Mouse (Mus musculus) kidney, postnatal 0 days (tissue): ENCODE measurements around the gene Igf1. TPM values are rescaled to one million over a fixed set of nuclear protein-coding genes. Genes with fewer than 3 reads are reported as not detected.

ENCODE experiments used
- ATAC-seq: fragments of 200-750 bp; cut with Nextera tagmentation; replicated peaks from 2 replicates; pipeline ENCODE4 v1.8.0; 2017; ENCODE audit warnings: low read depth, moderate number of reproducible peaks, moderate TSS enrichment, moderate library complexity; ENCODE audit not compliant: low FRiP score
- DNase-seq: peaks from one replicate; pipeline ENCODE4 v3.0.0-alpha.2; 2016; ENCODE audit warnings: low spot score
- H3K27ac ChIP-seq: fragments of 300-500 bp; sonication (generic); 2 replicates; pipeline ENCODE4 v1.5.1; 2014; ENCODE audit warnings: mild to moderate bottlenecking
- H3K27me3 ChIP-seq: fragments of 300-500 bp; sonication (generic); 2 replicates; pipeline ENCODE4 v1.6.1; 2014; ENCODE audit warnings: low read length, mixed read lengths; ENCODE audit not compliant: insufficient read depth
- H3K36me3 ChIP-seq: fragments of 300-500 bp; sonication (generic); 2 replicates; pipeline ENCODE4 v1.6.1; 2014; ENCODE audit warnings: low read length, mixed read lengths; ENCODE audit not compliant: insufficient read depth
- H3K4me1 ChIP-seq: fragments of 300-500 bp; sonication (generic); replicated peaks from 2 replicates; pipeline ENCODE4 v1.6.1; 2014; ENCODE audit warnings: antibody characterized with exemption, low read length, mixed read lengths; ENCODE audit not compliant: insufficient read depth
- H3K4me2 ChIP-seq: fragments of 300-500 bp; sonication (generic); 2 replicates; pipeline ENCODE4 v1.6.1; 2014; ENCODE audit warnings: mild to moderate bottlenecking, low read length, moderate library complexity, mixed read lengths
- H3K4me3 ChIP-seq: fragments of 300-500 bp; sonication (generic); replicated peaks from 2 replicates; pipeline ENCODE4 v1.5.1; 2014; ENCODE audit warnings: low read depth, low read length
- H3K9ac ChIP-seq: fragments of 300-500 bp; sonication (generic); 2 replicates; pipeline ENCODE4 v1.6.1; 2014; ENCODE audit warnings: low read depth, low read length
- H3K9me3 ChIP-seq: fragments of 300-500 bp; sonication (generic); replicated peaks from 2 replicates; pipeline ENCODE4 v1.6.1; 2016; ENCODE audit warnings: low read length, inconsistent platforms, mixed read lengths
- CTCF ChIP-seq: IDR thresholded peaks from 2 replicates; pipeline ENCODE4 v1.5.1; 2016; ENCODE audit warnings: antibody characterized with exemption, low read depth, mild to moderate bottlenecking, moderate library complexity
- WGBS: fragments of 180-500 bp; shearing (Covaris S2); extraction: QIAGEN DNeasy Blood & Tissue Kit; methylation state at CpG from one replicate; pipeline ENCODE4 v1.1.7; 2014; 5-methylcytosine and 5-hydroxymethylcytosine counted together
- polyA plus RNA-seq: library from polyadenylated mRNA; unstranded; fragments of >200 nt; fragmentation: Nextera tagmentation; extraction: Ambion mirVana; gene quantifications from 2 replicates; pipeline ENCODE4 v1.2.1, GENCODE M21; 2015

Igf1 gene
- 23.1 and 24.0 TPM in 2 replicates for polyA plus RNA-seq

DNA sequence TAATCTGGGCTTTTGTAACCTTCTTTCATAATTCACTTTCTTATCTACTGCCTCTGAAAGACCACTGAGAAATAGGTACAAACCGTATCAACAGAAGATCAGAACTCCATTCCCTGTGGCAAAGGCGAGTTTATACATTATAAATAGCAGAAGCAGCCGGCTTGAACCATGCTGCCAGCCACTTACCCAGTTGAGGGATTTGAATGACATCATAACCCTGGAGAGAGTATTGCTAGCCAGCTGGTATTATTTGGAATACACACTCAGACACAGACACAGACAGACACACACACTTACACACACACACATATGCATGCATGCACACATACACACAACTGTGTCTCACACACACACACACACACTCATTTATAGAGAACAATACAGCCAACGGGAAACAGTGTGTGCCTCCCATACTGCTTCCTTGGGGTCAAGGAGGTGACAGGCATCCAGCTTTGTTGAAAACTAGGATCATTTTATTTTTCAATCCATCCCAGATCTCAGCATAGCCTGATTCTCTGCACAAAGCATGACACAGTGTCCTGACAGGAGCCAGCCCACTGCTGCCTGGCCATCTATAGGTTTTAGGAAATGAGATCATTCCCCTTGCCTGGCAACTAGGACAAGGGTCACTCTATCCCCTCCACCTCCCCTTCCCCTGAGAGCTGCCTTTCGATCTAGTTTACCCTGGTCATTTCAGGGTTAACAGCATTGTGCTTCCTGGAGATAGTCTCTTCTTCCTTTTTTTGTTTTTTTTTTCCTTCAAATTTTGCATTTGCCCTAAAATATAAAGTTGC lies at the start of gene Igf1:
Igf1 (plus strand) TSS at position 253 of the 794 bp plus-strand sequence.
- 37% methylated on average over 5 of the region's 5 CpGs for WGBS

DNA sequence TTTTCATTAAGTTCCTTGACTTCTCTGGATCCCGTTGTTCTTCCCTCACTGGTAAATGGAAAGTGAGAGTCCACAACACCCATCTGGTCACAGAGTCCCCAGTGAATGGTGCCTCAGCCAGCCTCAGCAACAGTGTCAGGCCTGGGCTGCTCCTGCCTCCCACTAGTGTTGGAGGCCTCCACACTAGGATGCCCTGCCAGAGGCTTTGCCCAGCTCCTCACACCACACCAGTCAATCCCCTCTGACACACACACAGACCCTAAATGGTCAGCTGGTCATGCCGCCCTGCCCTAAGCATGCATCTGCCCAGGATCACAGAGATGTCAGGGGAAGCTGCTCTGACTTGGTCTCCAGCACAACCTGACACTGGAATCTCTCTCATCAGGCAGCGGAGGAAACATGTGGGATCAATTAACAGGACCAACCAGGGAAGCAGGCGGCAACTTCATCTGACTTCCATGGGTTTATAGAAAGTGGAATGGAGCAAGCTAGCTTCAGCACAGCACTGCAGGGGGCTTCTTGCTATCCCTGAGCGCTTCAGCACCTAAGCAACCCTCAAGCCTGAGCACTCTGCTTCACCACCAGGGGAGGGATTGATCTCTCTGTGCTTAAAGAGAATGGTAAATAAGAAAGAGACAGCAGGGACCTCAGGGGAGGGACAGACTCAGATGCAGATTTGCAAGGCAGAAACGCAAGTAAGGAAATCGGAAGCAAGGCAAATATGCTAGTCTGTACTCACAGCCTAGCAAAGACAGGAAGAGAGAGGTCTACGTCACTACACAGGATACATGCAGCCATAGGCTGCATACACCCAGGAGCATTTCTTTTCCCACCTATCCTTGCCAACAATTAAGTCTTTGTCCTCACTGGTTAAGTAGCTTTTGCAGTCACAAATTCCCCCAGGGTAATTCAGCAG lies 45.6 kb upstream of the Igf1 start:
- DNase-seq (peak; percentile 34), ATAC-seq (no peak)
- no peaks in the 10 kb centered on the region for H3K36me3 ChIP-seq
- no peaks in the 10 kb centered on the region for H3K27me3 ChIP-seq
- H3K4me3 ChIP-seq: no peak overlapping the region
- WGBS: 33% methylated on average over 8 of the region's 8 CpGs
- peak; percentile 14; the same call in 1 of the 2 replicates for TF ChIP-seq CTCF
- H3K27ac ChIP-seq: no peak overlapping the region
- no peak overlapping the region for H3K9ac ChIP-seq
- no peaks in the 10 kb centered on the region for H3K9me3 ChIP-seq
- H3K4me2 ChIP-seq: peak overlapping the region; percentile 28
- no peaks in the 10 kb centered on the region for H3K4me1 ChIP-seq

More for the DNA sequence above, at the start of gene Igf1:
- Histone ChIP-seq H3K27me3 (no peaks in the 10 kb centered on the region), H3K4me2 (peak within 1 kb of the TSS; percentile 73), H3K36me3 (no peaks in the 10 kb centered on the region), H3K4me3 (peak within 1 kb of the TSS; percentile 44; the same call in 1 of the 2 replicates), H3K9me3 (no peaks in the 10 kb centered on the region), H3K4me1 (peaks cover 8% of the 10 kb centered on the region), H3K9ac (no peak within 1 kb of the TSS), H3K27ac (no peak within 1 kb of the TSS)
- no peak for TF ChIP-seq CTCF
- no peak for DNase-seq
- no peak for ATAC-seq

DNA sequence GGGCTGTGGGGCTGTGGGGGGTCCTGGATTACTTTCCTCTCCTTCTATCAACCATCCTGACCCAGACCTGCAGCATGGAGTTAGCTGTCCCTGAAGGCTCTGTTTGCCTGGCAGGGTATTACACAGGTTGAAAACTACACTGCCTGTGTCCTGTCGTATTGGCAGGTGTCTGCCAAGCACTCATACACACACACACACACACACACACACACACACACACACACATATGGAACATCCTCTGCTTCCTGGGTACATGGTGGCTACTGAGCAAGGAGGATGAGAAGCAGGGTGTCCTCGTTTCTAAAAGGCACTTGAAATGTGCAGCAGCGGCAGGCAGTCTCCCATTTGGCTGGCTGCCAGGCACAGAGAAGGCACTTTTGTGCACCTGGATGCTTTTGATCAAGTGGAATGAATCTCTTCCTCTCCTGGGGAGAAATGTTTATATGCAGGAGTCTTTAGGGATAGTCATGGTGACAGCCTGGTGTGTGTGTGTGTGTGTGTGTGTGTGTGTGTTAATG lies 44.9 kb upstream of the Igf1 start:
- no peaks in the 10 kb centered on the region for H3K9me3 ChIP-seq
- no peak for TF ChIP-seq CTCF
- H3K9ac ChIP-seq: no peak overlapping the region
- H3K27ac ChIP-seq: no peak overlapping the region
- H3K4me2 ChIP-seq: peak overlapping the region; percentile 28; the same call in 1 of the 2 replicates
- ATAC-seq (no peak), DNase-seq (no peak)
- no peaks in the 10 kb centered on the region for H3K4me1 ChIP-seq
- H3K36me3 ChIP-seq: no peaks in the 10 kb centered on the region
- no peak overlapping the region for H3K4me3 ChIP-seq
- 32% methylated on average over 3 of the region's 3 CpGs for WGBS
- no peaks in the 10 kb centered on the region for H3K27me3 ChIP-seq

DNA sequence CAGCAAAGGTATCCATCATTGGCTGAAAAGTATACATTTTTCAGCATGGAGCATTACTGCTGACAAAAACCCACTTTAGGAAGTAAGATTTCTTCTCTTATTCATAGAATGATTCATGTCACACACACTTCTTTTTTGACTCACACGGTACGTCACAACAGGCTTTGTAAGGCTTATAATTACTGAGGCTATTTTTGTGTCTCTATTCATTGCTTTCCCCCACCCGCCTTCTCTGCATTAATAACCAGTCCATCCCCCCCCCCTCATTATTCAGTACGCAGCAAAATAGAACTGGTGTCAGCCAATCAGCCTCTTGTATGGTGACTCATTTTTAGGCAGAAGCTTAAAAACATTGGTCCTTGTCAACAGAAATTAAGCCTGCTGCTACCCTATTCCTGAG lies 41.2 kb upstream of the Igf1 start:
- 84% methylated on average over 4 of the region's 4 CpGs for WGBS
- no peaks in the 10 kb centered on the region for H3K27me3 ChIP-seq
- H3K36me3 ChIP-seq: no peaks in the 10 kb centered on the region
- ATAC-seq (no peak), DNase-seq (no peak)
- H3K4me3 ChIP-seq: no peak overlapping the region
- no peak overlapping the region for H3K9ac ChIP-seq
- H3K27ac ChIP-seq: no peak overlapping the region
- H3K4me1 ChIP-seq: no peaks in the 10 kb centered on the region
- H3K4me2 ChIP-seq: no peak overlapping the region
- TF ChIP-seq CTCF: no peak
- H3K9me3 ChIP-seq: no peaks in the 10 kb centered on the region

DNA sequence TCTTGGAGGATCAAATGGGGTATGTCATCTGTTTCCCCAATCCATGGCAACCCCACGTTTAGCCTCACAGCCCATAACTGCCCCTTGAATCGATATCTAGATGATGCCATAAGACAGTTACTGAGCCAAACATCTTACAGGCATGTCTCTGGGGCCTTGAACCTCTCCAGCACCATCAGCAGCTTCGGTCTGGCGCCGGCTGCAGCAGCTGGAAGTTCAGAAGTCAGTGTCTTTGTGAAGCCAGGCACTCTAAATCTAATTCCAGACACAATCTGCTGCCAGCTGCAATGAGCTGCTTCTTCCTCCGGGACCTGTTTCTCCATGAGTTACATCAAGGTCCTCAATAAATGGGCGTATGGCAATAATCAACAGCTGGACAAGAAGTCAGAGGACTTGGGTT lies 40.3 kb upstream of the Igf1 start:
- no peak for ATAC-seq

DNA sequence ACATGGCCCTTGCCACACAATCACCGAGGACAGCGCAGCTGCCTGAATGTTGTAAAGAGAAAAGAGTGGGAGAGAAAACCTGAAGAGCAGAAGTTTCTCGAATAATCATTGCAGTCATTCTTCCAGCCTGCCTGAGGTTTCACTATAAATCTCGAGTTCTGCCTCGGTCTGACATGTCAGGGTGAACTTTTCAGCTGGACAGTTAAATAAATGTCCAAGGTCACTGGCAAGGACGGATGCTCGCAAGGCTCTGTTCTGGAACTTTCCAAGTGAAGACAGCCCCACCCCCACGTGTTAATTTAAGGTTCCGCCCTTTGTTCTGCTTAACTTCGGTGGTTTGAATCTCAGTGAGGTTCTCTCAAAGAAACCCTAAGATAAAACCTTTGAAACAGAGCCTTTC lies 36.2 kb upstream of the Igf1 start:
- no peak for TF ChIP-seq CTCF
- no peak for ATAC-seq

More for the DNA sequence above, 40.3 kb upstream of the Igf1 start:
- no peaks in the 10 kb centered on the region for H3K9me3 ChIP-seq
- 74% methylated on average over 7 of the region's 7 CpGs for WGBS
- no peak overlapping the region for H3K9ac ChIP-seq
- H3K4me2 ChIP-seq: no peak overlapping the region
- no peaks in the 10 kb centered on the region for H3K4me1 ChIP-seq
- no peaks in the 10 kb centered on the region for H3K36me3 ChIP-seq
- H3K27ac ChIP-seq: no peak overlapping the region
- DNase-seq: no peak
- no peak for TF ChIP-seq CTCF
- no peaks in the 10 kb centered on the region for H3K27me3 ChIP-seq
- H3K4me3 ChIP-seq: no peak overlapping the region

More for the DNA sequence above, 36.2 kb upstream of the Igf1 start:
- no peak overlapping the region for H3K4me3 ChIP-seq
- no peak overlapping the region for H3K27ac ChIP-seq
- WGBS: 34% methylated on average over 10 of the region's 10 CpGs
- no peak overlapping the region for H3K9ac ChIP-seq
- H3K4me1 ChIP-seq: no peaks in the 10 kb centered on the region
- no peaks in the 10 kb centered on the region for H3K9me3 ChIP-seq
- peak; percentile 38 for DNase-seq
- H3K4me2 ChIP-seq: no peak overlapping the region
- H3K36me3 ChIP-seq: no peaks in the 10 kb centered on the region
- H3K27me3 ChIP-seq: no peaks in the 10 kb centered on the region
